Mouse (Mus musculus): ENCODE data around the gene Prpf19. TPM values are rescaled to one million over a fixed set of nuclear protein-coding genes. Genes with fewer than 3 reads are reported as not detected.

Prpf19 gene
- total RNA-seq, 1 experiment from 2014 or later = 96.6 TPM

DNA sequence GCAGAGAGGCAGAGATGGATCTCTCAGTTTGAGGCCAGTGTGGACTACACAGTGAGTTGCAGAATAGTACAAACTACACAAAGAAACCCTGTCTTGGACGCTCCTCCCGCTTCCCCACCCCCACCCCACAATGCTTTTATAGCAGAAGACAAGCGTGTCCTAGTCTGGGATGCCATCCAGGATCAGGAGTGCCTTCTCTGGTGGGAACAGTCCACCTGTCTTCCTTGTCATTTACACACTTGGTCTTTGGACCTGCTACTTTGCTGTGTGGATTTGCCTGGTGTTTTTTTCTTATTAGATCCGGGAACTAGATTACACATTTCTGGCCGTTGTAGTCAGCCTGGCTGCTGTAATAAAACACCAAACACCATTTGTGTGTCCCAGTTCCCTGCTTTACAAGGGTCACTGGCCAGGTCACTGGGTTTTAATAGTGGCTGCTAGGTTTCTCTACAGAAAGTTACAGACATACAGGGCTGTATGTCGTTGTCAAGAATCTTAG lies 31.1 kb downstream of the Prpf19 start:
- ATAC-seq (replicated peaks; ENCODE audit: insufficient number of reproducible peaks, low FRiP score, low TSS enrichment, poor library complexity, severe bottlenecking) = no peak

DNA sequence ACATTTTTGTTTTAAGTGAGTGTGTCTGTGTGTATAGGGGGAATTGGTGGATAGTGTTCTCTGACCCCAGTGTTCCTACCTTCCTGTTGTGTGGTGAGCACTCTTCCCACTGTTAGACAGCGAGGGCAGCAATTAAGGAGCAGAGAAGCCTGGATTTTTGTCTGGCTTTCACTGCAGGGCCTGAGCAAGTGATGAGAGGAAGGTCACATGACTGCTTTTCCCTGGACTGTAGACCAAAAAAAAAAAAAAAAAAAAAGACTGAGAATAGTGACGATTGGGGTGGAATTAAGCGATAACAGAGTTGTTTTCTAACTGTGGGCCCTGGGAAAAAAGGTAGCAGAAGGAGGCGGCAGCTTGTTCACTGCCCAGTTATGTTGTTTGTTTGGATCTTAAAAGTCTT lies 31.6 kb downstream of the Prpf19 start:
- ATAC-seq (replicated peaks; ENCODE audit: insufficient number of reproducible peaks, low FRiP score, low TSS enrichment, poor library complexity, severe bottlenecking) = no peak

- ATAC-seq (replicated peaks; ENCODE audit: insufficient number of reproducible peaks, low FRiP score, low TSS enrichment, poor library complexity, severe bottlenecking) = 0 out of 2 replicates have a peak, but pooled peaks have one; percentile 43
Measured at GRCm38 (mm10) chr19:10930641-10931040, 35.6 kb downstream of the Prpf19 start.

GRCm38 (mm10) chr19:10935029-10935428 lies 40.0 kb downstream of the Prpf19 start:
- no peak for ATAC-seq (replicated peaks; ENCODE audit: insufficient number of reproducible peaks, low FRiP score, low TSS enrichment, poor library complexity, severe bottlenecking)

DNA sequence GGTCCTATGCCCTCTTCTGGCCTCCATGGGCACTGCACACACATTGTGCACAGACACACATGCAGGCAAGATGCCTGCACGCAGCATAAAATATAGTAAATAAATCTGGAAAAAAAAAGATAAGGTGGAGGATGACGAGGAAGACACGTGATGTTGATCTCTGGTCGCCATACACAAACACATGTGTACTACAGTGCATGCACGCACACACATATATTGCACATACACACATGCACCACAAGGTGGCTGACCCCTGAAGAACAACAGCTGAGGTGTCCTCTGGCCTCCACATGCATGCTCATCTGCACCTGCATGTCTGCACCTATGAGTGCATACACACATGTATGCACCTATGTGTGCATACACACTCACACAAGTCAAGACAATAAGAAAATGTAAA lies 41.0 kb downstream of the Prpf19 start:
- ATAC-seq (replicated peaks; ENCODE audit: insufficient number of reproducible peaks, low FRiP score, low TSS enrichment, poor library complexity, severe bottlenecking) = no peak

- no peak for ATAC-seq (replicated peaks; ENCODE audit: insufficient number of reproducible peaks, low FRiP score, low TSS enrichment, poor library complexity, severe bottlenecking)
Measured at GRCm38 (mm10) chr19:10937110-10937563, 42.1 kb downstream of the Prpf19 start, which contains the start of gene Ptgdr2. Ptgdr2 (plus strand) TSS chr19:10937160.

- ATAC-seq (replicated peaks; ENCODE audit: insufficient number of reproducible peaks, low FRiP score, low TSS enrichment, poor library complexity, severe bottlenecking) = no peak
Measured at GRCm38 (mm10) chr19:10938771-10939170, 43.7 kb downstream of the Prpf19 start.

- peak; percentile 55; the same call in 1 of the 2 replicates for ATAC-seq (replicated peaks; ENCODE audit: insufficient number of reproducible peaks, low FRiP score, low TSS enrichment, poor library complexity, severe bottlenecking)
Measured at GRCm38 (mm10) chr19:10940097-10940800, 45.2 kb downstream of the Prpf19 start.

- no peak for ATAC-seq (replicated peaks; ENCODE audit: insufficient number of reproducible peaks, low FRiP score, low TSS enrichment, poor library complexity, severe bottlenecking)
Measured at GRCm38 (mm10) chr19:10940801-10941457, 45.9 kb downstream of the Prpf19 start.

GRCm38 (mm10) chr19:10943955-10944354 lies 48.9 kb downstream of the Prpf19 start:
- ATAC-seq (replicated peaks; ENCODE audit: insufficient number of reproducible peaks, low FRiP score, low TSS enrichment, poor library complexity, severe bottlenecking) = 0 out of 2 replicates have a peak, but pooled peaks have one; percentile 13

GRCm38 (mm10) chr19:10946506-10946905 lies 51.5 kb downstream of the Prpf19 start:
- no peak for ATAC-seq (replicated peaks; ENCODE audit: insufficient number of reproducible peaks, low FRiP score, low TSS enrichment, poor library complexity, severe bottlenecking)

- ATAC-seq (replicated peaks; ENCODE audit: insufficient number of reproducible peaks, low FRiP score, low TSS enrichment, poor library complexity, severe bottlenecking) = peak; percentile 52
Measured at GRCm38 (mm10) chr19:10947219-10947618, 52.2 kb downstream of the Prpf19 start.

GRCm38 (mm10) chr19:10948416-10948815 lies 53.4 kb downstream of the Prpf19 start:
- no peak for ATAC-seq (replicated peaks; ENCODE audit: insufficient number of reproducible peaks, low FRiP score, low TSS enrichment, poor library complexity, severe bottlenecking)

DNA sequence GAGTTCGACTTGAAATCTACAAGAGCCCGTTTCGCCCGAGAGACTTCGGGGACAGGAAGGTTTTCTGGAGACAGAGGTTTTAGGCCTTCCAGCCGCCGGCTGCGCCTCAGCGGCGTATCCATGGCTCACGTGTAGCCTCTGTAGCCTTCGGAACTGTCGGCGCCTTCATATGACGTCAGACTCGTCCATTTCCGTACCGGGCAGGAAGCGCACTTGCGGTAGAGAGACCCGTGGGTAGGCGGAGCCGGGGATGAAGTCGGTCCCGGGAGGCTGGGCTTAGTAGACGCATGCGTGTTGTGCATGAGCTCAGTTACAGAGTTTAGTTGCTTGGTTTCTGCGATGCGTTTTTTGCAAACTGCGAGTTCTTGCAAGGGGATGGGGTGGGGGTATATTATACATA lies 54.1 kb downstream of the Prpf19 start, which contains the start of gene Ccdc86:
Ccdc86 (minus strand) TSS at position 155 of the 400 bp plus-strand sequence.
- ATAC-seq (replicated peaks; ENCODE audit: insufficient number of reproducible peaks, low FRiP score, low TSS enrichment, poor library complexity, severe bottlenecking) = peak; percentile 97

DNA sequence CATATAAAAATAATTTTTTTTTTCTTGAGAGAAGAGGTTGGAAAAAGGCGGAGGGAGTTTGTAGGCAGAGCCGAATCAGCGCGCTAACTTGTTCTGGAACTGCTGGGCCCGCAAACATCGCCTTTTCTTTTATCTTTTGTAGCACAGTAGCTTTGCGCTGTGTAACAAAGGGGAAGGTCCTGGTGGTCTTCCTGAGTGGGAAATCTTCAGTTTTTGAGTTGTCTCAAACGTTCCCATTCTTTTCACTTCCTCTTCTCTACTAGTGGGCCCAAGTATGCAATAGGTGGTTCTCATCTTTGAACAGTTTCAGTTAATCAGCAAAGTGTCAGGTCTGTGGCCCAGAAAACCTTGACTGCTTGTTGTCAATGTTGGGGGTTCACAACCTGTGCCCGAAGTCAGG lies 54.5 kb downstream of the Prpf19 start:
- no peak for ATAC-seq (replicated peaks; ENCODE audit: insufficient number of reproducible peaks, low FRiP score, low TSS enrichment, poor library complexity, severe bottlenecking)

DNA sequence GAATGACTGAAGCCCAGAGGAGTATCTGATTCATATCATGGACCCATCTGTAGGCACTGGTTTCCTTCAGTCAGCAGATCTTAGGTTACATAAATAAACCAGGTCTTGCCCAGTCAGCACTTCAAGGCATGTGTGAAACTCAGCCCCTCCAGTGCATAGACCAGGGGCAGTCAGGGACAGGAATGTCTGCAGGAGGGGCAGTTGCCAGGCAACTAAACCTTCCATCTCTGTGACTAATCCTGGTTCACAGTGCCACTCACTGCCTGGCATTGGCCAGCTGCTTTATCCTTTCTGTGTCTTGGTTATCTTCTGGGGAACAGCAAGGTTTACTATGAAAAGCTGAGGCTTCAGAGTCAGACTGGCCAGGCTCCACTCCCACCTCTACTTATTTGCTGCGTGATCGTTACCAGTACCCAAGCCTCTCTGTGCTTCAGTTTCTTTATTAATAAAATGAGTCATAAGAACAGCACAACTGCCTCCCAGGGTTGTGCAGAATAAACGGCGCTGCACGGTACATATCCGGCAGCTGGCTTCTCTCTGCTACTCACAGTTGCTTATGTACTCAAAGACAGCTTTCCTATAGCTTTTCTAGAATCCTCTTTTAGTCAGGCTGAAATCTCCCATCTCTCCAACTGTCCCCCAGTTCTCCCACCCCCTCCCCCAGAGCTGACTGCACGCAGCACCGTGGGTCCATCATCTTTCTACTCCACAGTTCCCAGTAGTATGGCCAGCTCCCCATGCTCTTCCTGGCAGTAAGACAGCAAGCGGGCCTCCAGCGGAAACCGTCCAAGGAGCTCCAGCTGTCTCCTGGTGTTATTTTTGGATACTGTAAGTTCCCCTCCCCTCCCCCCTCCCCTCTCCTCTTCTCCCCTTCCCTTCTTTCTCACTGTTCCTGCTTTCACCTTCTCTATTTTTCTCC lies 57.2 kb downstream of the Prpf19 start:
- ATAC-seq (replicated peaks; ENCODE audit: insufficient number of reproducible peaks, low FRiP score, low TSS enrichment, poor library complexity, severe bottlenecking) = no peak

Data from monocyte, adult 5-6 weeks (primary cell).